Mouse (Mus musculus) spleen, embryonic (tissue): ENCODE results near the gene Cul9.

Experiments used
- CTCF ChIA-PET: fragments of 350-600 bp; sonication (Branson Sonifier 250); formaldehyde crosslinking; loops from one replicate; lab custom pipeline; 2022; lab: Charles Lee

Cul9 gene

DNA sequence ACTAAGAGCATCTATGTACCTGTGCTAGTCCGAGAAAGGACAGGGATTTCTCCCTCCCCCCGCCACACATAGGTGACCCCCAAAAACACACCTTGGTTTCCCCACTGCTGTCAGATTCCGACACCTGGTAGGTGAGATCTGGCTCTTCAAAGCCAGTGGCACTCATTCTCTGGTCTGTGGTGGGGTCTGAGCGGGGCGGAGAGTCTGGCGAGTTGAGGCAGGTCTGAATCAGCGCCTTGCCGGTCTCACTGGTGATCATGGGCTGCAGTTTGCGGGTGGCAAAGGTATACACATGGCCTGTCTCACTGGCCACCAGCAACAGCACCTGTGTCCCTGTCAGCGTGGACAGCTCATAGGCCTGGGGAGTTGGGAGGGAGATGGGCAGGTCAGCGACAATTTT, 7.3 kb upstream of the Cul9 start:
- CTCF ChIA-PET: no interaction called here

- CTCF ChIA-PET: no interaction called here
These were observed 6.7 kb upstream of the Cul9 start for GRCm38 (mm10) chr17:46552841-46553423.

DNA sequence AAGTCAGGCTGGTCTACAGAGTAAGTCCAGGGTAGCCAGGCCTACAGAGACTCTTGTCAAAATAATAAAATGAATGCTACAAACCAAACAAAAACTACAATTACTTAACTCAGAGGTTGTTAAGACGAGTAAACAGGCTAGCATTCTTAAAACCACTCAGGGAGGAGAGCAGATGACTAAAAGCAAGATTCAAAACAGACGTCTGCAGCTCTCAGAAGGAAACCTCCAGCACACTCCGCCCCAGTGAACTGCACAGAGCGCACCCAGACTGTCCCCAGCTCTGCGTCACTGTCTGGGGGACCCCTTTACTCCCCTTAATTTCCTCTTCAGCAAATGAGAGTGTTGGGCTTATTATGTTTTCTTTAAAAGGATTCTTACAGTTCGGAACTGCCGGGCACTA, 6.0 kb upstream of the Cul9 start:
- CTCF ChIA-PET: no interaction called here

DNA sequence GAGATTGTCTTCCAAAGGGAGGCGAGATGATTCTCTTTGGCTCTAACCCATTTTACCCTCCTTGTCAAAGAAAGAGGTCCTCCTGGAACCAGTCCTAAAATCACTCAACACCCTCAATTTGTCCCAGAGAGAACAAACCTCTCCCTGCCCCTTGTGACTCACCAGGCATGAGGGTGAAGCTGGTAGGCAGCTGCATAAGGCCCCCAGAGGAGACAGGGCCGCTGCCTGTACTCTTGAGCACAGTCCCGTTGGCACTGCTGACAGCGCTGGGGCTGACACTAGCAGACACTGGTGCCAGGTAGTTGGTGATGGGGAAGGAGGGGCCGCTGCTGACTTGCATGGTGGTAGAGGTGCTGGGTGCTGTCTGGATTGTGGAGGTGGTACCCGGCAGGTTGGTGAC, 5.2 kb upstream of the Cul9 start:
- CTCF ChIA-PET: no interaction called here

GRCm38 (mm10) chr17:46550904-46551303, 4.7 kb upstream of the Cul9 start:
- CTCF ChIA-PET: no interaction called here

GRCm38 (mm10) chr17:46549642-46550041, 3.5 kb upstream of the Cul9 start:
- CTCF ChIA-PET: interaction anchor here (0.7 kb wide), 1 partner anchor 159 kb away, joined by 15 read pairs; no protein-coding TSS in a partner anchor

DNA sequence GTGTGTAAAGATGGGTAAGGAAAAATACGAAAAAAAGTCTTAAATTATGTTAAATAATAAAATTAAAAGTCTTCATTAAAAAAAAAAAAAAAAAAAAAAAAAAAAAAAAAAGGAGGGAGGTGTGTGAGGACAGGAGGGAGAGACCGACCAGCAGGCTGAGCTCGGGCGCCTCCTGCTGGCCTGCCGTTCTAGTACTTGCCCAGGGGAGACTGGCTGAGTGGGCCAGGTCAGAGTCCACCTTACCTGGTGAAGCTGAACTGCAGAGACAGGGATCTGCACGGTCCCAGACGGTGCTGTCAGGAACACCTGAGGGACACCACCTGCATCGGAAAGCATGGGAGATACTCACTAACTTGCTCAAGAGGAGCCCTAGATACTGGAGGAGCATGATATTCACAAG, 3.0 kb upstream of the Cul9 start:
- CTCF ChIA-PET: interaction anchor here (0.7 kb wide), 1 partner anchor 159 kb away, joined by 15 read pairs; no protein-coding TSS in a partner anchor

DNA sequence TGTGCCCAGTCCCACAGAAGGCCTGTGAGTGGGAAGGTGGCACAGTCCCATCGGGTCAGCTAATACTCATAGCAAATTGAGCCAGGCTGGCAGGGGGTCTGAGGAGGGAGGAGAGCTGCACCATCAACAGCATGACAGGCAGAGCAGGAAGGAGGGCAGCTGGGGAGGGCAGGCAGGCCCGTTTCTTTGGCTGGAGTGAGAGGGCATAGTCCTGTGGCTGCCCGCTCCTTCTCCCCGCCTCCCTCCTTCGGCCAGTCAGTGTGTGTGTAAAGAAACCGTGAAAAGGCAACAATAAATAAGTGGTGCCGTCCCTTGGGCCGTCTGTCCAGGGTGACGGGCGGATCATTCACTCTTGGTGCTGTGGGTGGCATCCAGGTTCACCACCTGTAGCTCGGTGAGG, 2.6 kb upstream of the Cul9 start:
- CTCF ChIA-PET: no interaction called here

DNA sequence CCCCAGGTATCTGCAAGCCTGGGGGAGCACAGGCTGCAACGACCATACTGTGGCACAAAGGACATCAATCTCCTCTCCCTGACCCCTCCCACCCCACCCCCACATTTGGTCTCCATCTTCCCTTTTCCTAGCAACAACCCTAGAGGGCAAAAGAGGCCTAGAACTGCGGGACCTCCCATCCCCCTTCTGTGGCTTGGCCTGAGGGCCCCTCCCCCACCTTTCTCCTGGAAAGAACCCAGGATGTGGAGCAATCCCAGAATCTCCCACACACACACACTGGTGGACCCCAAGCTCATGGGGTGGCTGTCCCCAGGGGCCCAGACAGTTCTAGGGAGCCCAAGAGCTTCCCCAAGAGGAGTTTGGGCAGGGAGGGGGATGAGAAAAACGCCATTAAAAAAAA, 1.7 kb upstream of the Cul9 start:
- CTCF ChIA-PET: no interaction called here

GRCm38 (mm10) chr17:46546995-46547394, 807 bp upstream of the Cul9 start:
- CTCF ChIA-PET: no interaction called here

DNA sequence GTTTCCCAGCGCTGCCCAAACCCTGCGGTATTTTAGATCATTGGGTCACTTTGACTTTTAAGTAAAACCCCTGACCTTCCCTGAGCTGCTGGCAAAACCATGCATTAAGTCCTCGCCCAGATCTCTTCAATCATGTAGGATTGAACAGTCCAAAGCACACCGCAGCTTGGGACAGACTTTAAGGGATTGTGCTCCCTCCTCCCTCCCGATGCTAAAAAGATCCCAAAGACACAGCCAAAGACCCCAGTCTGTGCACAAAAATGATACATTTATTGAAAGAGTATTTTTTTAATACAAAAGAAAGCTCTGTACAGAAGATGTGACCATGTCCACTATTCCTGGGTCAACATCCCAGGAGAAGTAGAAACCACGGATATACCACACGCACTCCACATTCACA, 403 bp upstream of the Cul9 start:
- CTCF ChIA-PET: no interaction called here

- CTCF ChIA-PET: interaction anchor here (0.7 kb wide), 1 partner anchor 109 kb away, joined by 3 read pairs; no protein-coding TSS in a partner anchor
These were observed 2.5 kb downstream of the Cul9 start for GRCm38 (mm10) chr17:46543661-46544060.

DNA sequence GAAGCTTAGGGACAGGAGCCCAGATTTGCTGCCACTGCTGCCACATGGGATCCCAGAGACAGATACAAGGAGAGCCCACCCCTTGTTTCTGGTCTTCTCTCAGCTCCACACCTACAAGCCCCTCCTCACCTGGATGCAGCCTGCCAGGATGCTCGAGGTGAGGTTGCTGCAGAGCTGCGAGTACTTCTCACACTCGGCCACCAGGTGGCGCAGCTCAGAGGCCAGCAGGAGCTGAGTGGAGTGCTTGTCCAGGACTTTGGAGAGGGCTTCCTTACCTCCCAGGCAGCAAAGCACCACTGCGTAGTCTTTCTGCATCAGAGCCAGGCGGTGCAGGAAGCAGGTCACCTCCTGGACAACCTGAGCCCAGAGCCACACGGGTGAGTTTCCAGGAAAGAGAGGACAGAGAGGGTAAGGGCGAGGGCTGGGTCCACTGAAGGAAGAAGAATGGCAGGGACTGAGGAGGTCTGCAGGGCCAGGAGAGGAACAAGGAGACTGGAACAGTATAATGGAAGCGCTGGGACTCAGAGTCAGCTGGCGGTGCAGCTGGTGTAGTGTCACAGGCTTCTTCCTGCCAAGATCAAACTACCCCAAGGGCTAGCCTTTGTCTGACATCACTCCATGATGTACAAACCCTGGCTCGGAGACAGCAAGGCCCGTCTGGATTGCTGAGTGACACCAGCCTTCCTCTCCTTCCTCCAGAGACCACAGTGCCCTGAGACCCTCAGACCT, 20.4 kb downstream of the Cul9 start:
- CTCF ChIA-PET: no interaction called here

DNA sequence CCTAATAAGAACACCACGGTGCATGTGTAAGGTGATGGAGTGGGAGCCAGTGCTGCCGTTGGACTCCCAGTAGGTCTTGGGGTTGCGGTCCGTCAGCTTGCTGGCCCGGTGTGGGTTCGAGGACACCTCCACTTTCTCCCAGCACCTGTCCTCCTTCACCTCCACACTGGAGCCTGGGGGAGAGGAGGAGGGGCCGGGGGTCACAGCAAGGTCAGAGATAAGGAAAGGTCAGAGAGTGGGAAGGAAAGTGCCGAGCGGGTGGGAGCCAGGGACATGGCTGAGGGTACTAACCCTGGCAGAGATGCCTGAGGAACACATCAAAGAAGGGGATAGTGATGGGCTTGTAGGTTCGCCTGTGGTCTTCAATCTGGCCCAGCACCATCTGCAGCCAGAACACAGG, 21.1 kb downstream of the Cul9 start:
- CTCF ChIA-PET: no interaction called here

DNA sequence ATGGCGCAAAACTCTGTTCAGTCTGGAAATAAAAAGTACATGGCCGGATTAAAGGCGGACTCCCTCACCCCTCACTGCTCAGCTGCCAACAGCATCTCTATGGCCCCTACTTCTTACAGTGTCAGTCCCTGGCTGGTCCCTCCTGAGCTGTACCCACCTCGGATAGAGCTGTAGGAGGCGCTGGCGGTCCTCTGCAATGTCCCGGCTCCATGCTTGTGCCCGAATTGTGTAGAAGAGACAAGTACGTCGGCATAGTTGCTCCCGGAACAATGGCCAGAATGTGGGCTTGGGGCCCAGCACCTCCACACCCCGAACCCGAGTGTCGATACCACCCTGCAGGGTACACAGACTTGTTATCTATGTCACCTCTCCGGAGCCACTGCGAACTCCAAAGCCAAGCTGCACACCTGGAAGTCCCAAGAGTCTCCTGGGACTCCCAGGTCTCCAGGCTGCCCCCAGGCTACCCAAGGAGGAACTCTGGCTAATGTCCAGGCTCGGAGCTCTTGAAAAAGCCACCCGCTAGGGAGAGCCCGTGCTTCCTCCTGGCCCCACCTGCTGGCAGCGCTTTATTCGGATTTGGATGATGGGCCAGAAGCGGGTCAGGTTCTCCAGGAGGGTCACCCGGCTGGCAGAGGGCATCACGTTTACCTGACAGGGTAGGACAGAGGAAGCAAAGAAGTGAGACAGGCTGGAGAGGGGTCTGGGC, 24.1 kb downstream of the Cul9 start:
- CTCF ChIA-PET: no interaction called here

DNA sequence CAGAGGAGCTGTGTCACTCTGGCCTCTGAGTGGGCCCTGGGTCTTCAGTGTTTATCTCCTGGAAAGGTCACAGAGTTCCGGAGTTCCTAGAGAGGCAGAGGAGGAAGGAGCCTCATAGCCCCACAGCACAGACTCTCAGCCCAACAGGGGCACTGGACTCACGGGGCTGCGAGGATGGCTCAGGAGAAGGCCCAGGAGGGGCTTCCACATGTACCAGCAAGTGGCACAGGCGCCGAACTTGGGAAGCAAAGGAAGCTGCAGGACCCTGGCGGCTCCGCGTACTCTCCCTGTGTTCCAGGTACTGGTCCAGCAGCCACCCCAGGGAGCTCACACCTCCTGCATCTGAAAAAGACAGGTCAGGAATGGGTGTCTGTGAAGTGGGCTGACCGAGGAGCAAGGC, 25.0 kb downstream of the Cul9 start:
- CTCF ChIA-PET: no interaction called here

GRCm38 (mm10) chr17:46520385-46520979, 25.7 kb downstream of the Cul9 start:
- CTCF ChIA-PET: interaction anchor here (0.6 kb wide), 1 partner anchor 338 kb away, joined by 3 read pairs; no protein-coding TSS in a partner anchor

GRCm38 (mm10) chr17:46519971-46520370, 26.2 kb downstream of the Cul9 start:
- CTCF ChIA-PET: interaction anchor here (0.6 kb wide), 1 partner anchor 339 kb away, joined by 3 read pairs; no protein-coding TSS in a partner anchor

GRCm38 (mm10) chr17:46513329-46513728, 32.9 kb downstream of the Cul9 start:
- CTCF ChIA-PET: interaction anchor here (0.6 kb wide), 1 partner anchor 146 kb away, joined by 12 read pairs; no protein-coding TSS in a partner anchor

DNA sequence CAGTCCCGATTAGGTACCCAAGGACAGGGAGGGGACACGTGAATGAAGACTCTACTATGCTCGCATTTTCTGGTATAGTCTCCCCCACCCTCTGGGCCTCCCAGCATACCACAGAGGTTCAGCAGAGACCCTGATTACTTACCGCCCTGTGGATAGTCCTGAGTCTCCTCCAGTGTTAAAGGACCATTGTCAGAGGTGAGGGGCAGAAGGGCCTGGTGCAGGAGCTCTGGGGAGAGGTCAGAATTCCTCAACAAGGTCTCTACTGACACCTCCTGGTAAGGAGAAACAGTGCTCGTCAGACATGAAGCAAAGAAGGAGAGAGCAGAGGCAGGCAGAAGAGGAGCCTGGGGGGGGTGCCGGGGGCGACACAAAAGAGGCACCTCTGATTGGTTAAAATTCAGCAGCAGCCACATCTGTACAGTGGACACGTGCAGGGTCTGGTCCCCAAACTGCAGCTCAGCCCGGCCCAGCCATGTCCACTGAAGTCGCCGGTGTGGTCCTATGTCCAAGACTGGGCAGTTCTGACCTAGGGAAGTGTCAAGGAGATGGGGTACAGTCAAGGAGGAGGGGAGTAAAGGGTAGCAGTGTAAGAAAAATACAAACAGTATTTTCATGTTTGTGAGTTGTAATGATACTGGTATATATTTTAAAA, 35.0 kb downstream of the Cul9 start:
- CTCF ChIA-PET: interaction anchor here (0.7 kb wide), 1 partner anchor 477 kb away, joined by 4 read pairs; no protein-coding TSS in a partner anchor

DNA sequence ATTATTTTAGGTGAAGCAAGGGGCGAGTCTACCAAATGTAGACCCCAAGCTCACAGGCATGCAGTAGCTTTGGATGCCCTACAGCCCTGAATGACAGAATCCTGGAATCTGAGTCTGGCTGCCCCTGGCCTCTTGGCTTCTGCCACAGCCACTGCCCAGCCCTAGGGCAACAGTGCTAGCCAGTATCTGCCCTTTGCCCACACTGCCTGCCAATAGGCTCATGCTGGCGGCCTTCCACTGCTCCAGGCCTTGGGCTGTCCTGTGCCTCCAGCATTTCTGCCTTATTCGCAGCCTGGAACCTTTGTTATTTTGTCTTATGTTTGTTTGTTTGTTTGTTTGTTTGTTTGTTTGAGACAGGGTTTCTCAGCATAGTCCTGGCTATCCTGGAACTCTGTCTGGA, 40.6 kb downstream of the Cul9 start:
- CTCF ChIA-PET: no interaction called here
